Mouse (Mus musculus) skeletal muscle tissue, adult 2 months (tissue): ENCODE measurements around the gene Ccr9.

Experiments used
- DNase-seq: peaks from one replicate; pipeline ENCODE4 v3.0.0-alpha.2; 2012; ENCODE audit warnings: low read depth, low spot score

Ccr9 gene

DNA sequence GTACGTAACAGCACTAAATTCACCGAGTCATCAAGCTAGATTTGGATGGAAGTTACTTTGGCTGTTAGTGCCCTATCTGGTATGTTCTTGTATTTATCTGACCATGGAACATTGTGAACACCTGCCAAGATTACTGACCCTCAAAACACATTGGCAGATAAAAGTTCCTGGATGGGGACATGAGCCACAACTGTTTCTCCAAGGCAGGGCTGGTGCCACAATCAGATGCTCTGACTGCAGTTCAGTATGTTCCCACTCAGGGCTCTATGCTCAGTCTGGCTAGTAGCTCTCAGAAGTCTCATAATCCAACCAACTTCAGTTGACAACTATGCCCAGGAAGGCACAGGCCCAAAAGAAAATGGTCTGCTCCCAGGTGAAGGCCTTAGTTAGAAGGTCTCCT, 124.2 kb downstream of the Ccr9 start:
- no peak for DNase-seq

- DNase-seq = no peak
These were observed 124.7 kb downstream of the Ccr9 start for GRCm38 (mm10) chr9:123802896-123803295.

DNA sequence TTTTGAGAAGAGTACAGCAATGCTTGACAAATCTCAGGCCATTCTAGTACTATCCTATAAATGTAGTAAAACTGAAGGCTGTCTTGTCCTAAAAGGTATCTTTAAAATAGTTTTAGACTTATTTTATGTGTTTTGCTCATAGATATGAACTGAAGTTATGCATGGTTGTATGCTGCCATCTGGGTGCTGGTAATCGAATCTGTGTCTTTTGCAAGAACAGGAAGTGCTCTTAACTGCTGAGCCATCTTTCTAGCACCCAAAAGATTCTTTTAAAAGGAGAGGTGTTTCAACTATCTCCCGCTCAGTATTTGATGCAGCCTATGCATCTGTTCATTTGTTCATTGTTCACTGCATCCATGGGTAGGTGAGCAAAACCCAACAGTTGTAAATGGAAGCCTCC, 127.0 kb downstream of the Ccr9 start:
- DNase-seq = no peak

DNA sequence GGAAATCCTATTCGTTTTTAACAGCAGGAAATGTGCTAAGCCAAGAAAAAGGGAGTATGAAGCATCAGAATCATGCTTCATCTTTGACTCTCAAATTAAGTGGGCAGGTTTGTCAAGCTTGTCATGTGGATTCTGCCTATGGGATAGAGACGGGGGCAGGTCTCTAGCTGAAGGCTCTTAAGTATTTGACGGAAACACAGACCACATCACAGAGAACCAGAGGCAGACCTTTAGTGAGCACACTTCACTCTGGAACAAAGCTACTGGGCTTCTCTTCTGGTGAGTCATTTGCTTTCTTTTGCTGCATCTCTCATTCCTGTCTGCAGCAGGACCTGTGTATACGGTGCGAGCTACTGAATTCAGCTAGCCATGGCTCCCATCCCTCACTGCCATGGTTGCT, 128.0 kb downstream of the Ccr9 start, which contains the start of gene Cxcr6:
Gene Cxcr6, plus strand, starts transcription at position 209 of the 400 bp plus-strand sequence.
- no peak for DNase-seq

DNA sequence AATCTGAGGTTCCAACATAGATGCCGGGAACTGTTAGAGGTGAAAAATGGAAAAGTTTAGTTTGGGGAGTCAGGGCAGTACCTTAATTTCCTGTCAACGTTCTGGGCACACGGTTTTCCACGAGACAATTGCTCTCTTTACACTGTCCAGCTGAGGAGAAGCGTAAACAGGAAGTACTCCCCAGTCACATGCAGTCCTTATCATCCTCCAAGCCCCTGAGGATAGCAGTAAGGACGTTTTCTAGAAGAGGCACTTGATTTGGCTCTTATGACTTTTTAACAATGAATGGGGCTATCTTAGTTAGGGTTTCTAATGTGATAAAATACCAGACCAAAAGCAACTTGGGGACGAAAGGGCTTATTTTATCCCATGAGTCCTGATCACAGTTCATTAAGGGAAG, 130.3 kb downstream of the Ccr9 start:
- no peak for DNase-seq

GRCm38 (mm10) chr9:123811831-123812230, 133.6 kb downstream of the Ccr9 start:
- DNase-seq = no peak

- DNase-seq = no peak
These were observed 136.1 kb downstream of the Ccr9 start for GRCm38 (mm10) chr9:123814326-123814725.

- DNase-seq = peak; percentile 36
These were observed 136.6 kb downstream of the Ccr9 start for GRCm38 (mm10) chr9:123814821-123815220.

- no peak for DNase-seq
These were observed 137.2 kb downstream of the Ccr9 start for GRCm38 (mm10) chr9:123815444-123815843.

DNA sequence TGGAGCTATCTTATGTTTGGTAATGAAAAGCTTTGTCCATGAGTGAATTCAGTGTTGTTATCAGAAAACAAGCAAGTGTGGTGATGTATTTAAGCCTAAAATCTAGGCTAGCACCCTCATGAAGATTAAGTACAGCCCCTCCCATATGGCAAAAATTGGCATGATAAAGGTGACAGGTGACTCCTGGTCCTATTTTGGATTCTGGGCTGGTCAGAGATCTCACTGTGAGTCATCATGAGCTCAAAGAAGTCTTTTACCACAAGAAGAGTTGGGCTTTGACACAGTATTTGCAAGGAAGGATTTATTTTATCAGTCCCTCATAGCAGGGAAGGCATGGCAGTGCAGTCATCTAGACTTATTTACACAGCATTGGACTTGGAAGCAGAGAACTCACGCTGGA, 137.8 kb downstream of the Ccr9 start:
- DNase-seq = no peak

- no peak for DNase-seq
These were observed 140.4 kb downstream of the Ccr9 start for GRCm38 (mm10) chr9:123818601-123819000.

DNA sequence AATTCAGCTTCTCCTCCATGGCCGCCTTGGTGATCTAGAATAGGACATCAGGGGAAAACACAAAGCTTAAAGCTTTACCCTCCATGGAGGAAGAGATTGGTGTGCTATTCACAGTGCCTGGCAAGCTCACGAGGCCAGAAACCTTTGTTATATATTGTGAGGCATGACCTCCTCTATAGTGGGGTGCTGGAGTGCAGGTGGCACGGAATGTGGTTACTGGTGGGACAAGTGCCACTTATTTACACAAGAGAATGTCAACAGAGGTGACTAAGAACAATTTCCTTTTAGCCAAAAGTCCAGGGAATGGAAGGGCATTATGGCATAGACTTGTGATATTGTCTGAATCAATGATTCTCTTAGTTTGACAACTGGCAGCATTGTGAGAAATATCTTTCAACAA, 148.4 kb downstream of the Ccr9 start:
- no peak for DNase-seq

DNA sequence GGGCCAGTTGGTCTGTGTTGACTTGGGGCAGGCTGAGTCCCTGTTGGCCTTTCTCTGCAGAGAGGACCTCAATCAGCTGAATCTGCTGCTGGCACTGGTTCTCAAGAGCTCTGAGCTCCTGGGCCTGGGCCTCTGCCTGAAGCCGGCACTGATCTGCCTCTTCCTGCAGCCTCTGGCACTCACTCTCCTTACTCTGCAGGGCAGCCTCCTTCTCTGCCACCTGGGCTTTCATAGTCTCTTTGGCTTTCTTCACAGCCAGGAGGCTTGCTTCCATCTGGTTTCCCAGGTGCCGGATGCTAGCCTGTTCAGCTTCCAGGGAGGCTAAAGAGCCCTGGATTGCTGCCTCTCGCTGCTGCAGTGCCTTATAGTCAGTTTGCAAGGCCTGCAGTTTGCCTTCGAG, 150.7 kb downstream of the Ccr9 start:
- DNase-seq = no peak
